Mouse (Mus musculus) adrenal gland, adult 10 weeks (tissue): ENCODE measurements around the gene Ppip5k2. TPM values are rescaled to one million over a fixed set of nuclear protein-coding genes. Genes with fewer than 3 reads are reported as not detected.

Experiments
- polyA plus RNA-seq: library from polyadenylated mRNA; stranded (reverse); fragments of 350-450 nt; fragmentation: Illumina TruSeq; extraction: RNeasy Lipid Tissue Mini Kit (QIAGEN cat#74804); gene quantifications from one replicate; pipeline ENCODE4 v1.2.3, GENCODE M21; 2014; ENCODE audit warnings: low read depth, low replicate concordance

The Ppip5k2 gene
- 27.9 TPM for polyA plus RNA-seq

DNA sequence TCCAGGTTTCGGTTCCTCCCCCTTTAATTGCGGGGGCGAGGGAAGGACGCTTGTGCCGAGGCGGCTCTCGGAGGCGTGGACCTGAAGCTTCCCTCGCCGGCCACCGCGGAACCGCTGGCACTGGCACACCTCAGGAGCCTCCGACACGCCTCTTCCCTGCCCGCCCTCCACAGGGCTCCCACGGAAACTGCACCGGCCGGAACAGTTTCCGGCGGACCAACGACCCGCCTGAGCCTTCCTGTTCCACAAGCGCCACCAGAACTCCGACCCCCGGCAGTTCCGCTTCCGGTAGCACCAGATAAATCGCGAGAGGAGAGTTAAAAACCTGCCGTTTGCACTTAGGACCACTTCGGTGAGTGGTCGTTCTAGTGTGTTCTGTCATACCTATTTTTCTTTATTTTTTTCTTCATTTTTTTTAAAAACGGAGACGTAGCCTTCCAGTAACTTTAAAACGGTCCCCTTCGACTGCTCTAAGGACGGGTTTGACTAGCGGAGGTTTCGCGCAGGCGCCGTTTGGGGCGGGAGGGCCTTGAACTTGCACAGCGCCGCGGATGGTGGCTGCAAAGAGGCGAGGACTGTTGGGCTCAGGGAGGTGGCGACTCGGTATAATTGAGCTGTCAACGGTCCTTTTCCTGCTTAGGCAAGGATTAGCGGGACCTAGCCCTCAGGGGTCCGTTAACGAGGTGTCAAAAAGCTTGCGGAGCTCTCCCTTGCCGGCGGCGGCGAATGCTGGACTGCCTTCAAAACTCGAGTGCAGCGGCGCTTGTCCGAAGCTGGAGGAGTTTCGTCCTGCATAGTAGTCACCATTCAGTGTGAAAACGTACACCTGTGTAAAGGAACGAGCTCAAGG, at the start of gene Ppip5k2, which contains the start of gene Gin1:
TSS of gene Ppip5k2 (minus strand) at position 508 of the 850 bp plus-strand sequence.
TSS of gene Gin1 (plus strand) at position 269 of the 850 bp plus-strand sequence.

DNA sequence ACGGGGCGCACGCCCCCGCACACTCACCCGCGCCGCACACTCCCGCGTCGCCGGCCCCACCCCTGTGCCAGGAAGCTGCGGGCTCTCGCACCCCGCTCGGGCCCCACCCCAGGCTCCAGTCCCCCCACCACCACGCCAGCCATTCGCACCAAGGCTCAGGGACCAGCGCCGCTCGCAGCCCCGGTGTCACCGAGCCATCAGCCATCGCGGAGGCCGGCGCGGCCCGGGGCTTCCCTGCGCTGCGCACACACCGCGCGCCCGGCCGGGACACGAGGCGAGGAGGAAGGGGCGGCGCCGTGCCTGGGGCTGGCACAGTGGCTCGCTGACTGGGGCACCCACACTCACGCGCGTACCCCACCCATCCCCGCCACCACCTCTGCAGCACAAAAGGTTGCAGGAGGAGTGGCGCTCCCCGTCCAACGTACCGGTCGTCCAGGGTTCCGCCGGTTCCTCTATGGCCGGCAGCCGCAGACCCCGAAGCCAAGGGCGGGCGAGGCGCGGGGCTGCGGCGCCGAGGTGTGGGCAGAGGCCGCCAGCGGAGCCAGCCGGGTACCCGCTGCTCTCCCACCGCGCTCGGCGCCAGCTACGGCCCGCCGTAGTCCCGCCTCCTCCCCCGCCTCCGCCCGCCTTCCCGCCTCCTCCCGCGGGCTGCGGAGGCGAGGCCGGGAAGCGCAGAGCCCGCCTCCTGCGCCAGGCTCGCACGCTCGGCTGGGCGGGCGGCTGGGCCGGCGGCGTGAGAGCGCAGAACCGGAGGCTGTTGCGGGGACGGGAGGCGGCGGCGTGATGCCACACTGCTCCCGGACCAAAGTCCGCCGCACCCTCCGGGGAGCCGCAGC, 108.6 kb downstream of the Ppip5k2 start, which contains the start of gene D1Ertd622e:
TSS of gene D1Ertd622e (minus strand) at position 669 of the 836 bp plus-strand sequence.

Other genes starting within 250 kb of the Ppip5k2 start
- 38.2 TPM for gene D1Ertd622e, start 108.3 kb downstream of the Ppip5k2 start, polyA plus RNA-seq
- 22.1 TPM for gene Gin1, start 239 bp downstream of the Ppip5k2 start, polyA plus RNA-seq